ENCODE assay signal across 27 mouse cellular contexts in genomic region chr4:46775959-46776358, GRCm38 (mm10).
A peak's percentile ranks its signal among the peaks of the same experiment; 100 is the strongest.
DNase-seq lines count a peak whose midpoint lies in the region; ATAC-seq and TF ChIP-seq lines count a peak whose summit lies in the region.
"Had no signal": no experiment of that assay in that cellular context is flagged by ENCODE, and none has a peak within 500 bp of the region (broad histone marks: within the 10 kb centered on the region; RNA-seq: fewer than 3 reads in every experiment).

No protein-coding gene starts in this region.

- H3K4me1 ChIP-seq in CH12.LX (ENCODE audit: control insufficient read depth in 1 of 2, insufficient read depth in 2 of 2), result peaks cover 9 to 40% of the 10 kb centered on the region in 2 experiments
- H3K4me1 ChIP-seq in cerebellum, adult 2 months (ENCODE audit: control insufficient read depth, insufficient read depth, low read length), result peaks cover 17% of the 10 kb centered on the region
- H3K4me1 ChIP-seq in heart, embryonic 11.5 days (ENCODE audit: control insufficient read depth, insufficient read depth, low read length), result no peaks in the 10 kb centered on the region
- H3K4me1 ChIP-seq: forebrain, embryonic 13.5 days; hindbrain, embryonic 12.5 days; limb, embryonic 15.5 days; lung, embryonic 15.5 days; midbrain, embryonic 12.5 days had no signal

- TF ChIP-seq RAD21 in CH12.LX (IDR thresholded peaks at IDR 0.05; ENCODE audit: low read depth, low read length), result no peak

- no peaks in the 10 kb centered on the region for H3K79me2 ChIP-seq in CH12.LX (replicated peaks; ENCODE audit: control insufficient read depth, extremely low read depth, insufficient read depth, poor library complexity, severe bottlenecking)

- no peak for TF ChIP-seq POLR2A in CH12.LX (IDR thresholded peaks at IDR 0.05; ENCODE audit: low read depth, low read length)
- no peak for TF ChIP-seq POLR2A in cerebellum, adult 2 months (IDR thresholded peaks at IDR 0.05; ENCODE audit: borderline replicate concordance, insufficient read depth, low read length)

- H3K9me3 ChIP-seq in CH12.LX (replicated peaks; ENCODE audit: low read length), result peaks cover 4% of the 10 kb centered on the region
- no peaks in the 10 kb centered on the region for H3K9me3 ChIP-seq in heart, embryonic 11.5 days (replicated peaks; ENCODE audit: control insufficient read depth, low read length)
- H3K9me3 ChIP-seq: forebrain, embryonic 13.5 days; heart, embryonic 13.5 days; limb, embryonic 15.5 days; lung, embryonic 15.5 days; midbrain, embryonic 12.5 days had no signal

- 85% methylated on average over 5 of the region's 5 CpGs for WGBS in cerebellum, adult 2 months
- WGBS in heart, embryonic 11.5 days (ENCODE audit: insufficient replicate concordance), result 86% methylated on average over 5 of the region's 5 CpGs

- dilution Hi-C loops in CH12.LX (cut with MboI; ENCODE audit: extremely low pct_ligation_motif_present, extremely low pct_unique_long_range_greater_than_20kb, low sequenced_read_pairs), result no loop called here

- no peak for TF ChIP-seq CTCF in CH12.LX (conservative IDR thresholded peaks at IDR 0.05 in 1 of 2, IDR thresholded peaks at IDR 0.05 in 1 of 2; ENCODE audit: low read depth in 2 of 2, low read length in 2 of 2)
- TF ChIP-seq CTCF in cerebellum, adult 2 months (IDR thresholded peaks at IDR 0.05; ENCODE audit: borderline replicate concordance, insufficient read depth, low read depth, low read length), result no peak

- peak; percentile 14 for DNase-seq in lung, postnatal 25 days (ENCODE audit: low spot score)
- no peak for DNase-seq in lung, postnatal 10 days
- peak; percentile 76 for DNase-seq in CH12.LX (ENCODE audit: extremely low read depth)
- peak; percentile 92 for DNase-seq in splenic B cell, adult 2 months (ENCODE audit: low read depth, low spot score)
- no peak for DNase-seq in cerebellum, adult 2 months
- DNase-seq: adrenal gland, postnatal 14 days; cerebellum, adult 11 months; cerebellum, postnatal 10 days; embryo, embryonic 11 days; gastrocnemius, postnatal 10 days; heart, adult 11 months; heart, postnatal 14 days; kidney, adult 11 months; kidney, postnatal 36 days; left cerebral cortex, postnatal 4 days had no signal

- H3K27ac ChIP-seq in CH12.LX (ENCODE audit: insufficient read depth, low read depth), result no peak overlapping the region
- H3K27ac ChIP-seq in cerebellum, adult 2 months (ENCODE audit: insufficient read depth, low read length), result no peak overlapping the region
- no peak overlapping the region for H3K27ac ChIP-seq in heart, embryonic 11.5 days (ENCODE audit: low read depth, low read length)
- H3K27ac ChIP-seq: embryonic facial prominence, embryonic 13.5 days; forebrain, embryonic 13.5 days; heart, embryonic 13.5 days; hindbrain, embryonic 12.5 days; kidney, embryonic 15.5 days; limb, embryonic 15.5 days; liver, embryonic 14.5 days; lung, embryonic 15.5 days; midbrain, embryonic 12.5 days had no signal

- in situ Hi-C loops in CH12.LX (cut with MboI; ENCODE audit: low pct_ligation_motif_present, low pct_unique_long_range_greater_than_20kb, low sequenced_read_pairs), result no loop called here

- peak; percentile 55 for ATAC-seq in granulocyte monocyte progenitor cell, adult 5-6 weeks (replicated peaks; ENCODE audit: poor library complexity, severe bottlenecking)
- no peak for ATAC-seq in heart, embryonic 11.5 days (replicated peaks; ENCODE audit: insufficient number of reproducible peaks, low FRiP score, low TSS enrichment)
- ATAC-seq: forebrain, embryonic 13.5 days had no signal

- TF ChIP-seq EP300 in CH12.LX (IDR thresholded peaks at IDR 0.05; ENCODE audit: low read length), result peak; percentile 93

- H3K36me3 ChIP-seq in CH12.LX (replicated peaks in 1 of 2; ENCODE audit: control insufficient read depth in 1 of 2, insufficient read depth in 1 of 2, low read length in 1 of 2), result no peaks in the 10 kb centered on the region
- H3K36me3 ChIP-seq in splenic B cell, adult 2 months (ENCODE audit: control insufficient read depth, insufficient read depth, low read length, poor library complexity, severe bottlenecking), result no peaks in the 10 kb centered on the region
- H3K36me3 ChIP-seq in heart, embryonic 11.5 days (ENCODE audit: control insufficient read depth, insufficient read depth, low read length), result no peaks in the 10 kb centered on the region
- H3K36me3 ChIP-seq: embryonic facial prominence, embryonic 13.5 days; heart, embryonic 13.5 days; hindbrain, embryonic 12.5 days; kidney, embryonic 15.5 days; limb, embryonic 15.5 days; lung, embryonic 15.5 days; midbrain, embryonic 12.5 days had no signal

- H3K27me3 ChIP-seq in CH12.LX (replicated peaks), result no peaks in the 10 kb centered on the region
- no peaks in the 10 kb centered on the region for H3K27me3 ChIP-seq in splenic B cell, adult 2 months (ENCODE audit: control insufficient read depth, insufficient read depth, low read length, poor library complexity, severe bottlenecking)
- H3K27me3 ChIP-seq in cerebellum, adult 2 months (ENCODE audit: control insufficient read depth, insufficient read depth, low read length), result no peaks in the 10 kb centered on the region
- H3K27me3 ChIP-seq in heart, embryonic 11.5 days (ENCODE audit: control insufficient read depth, insufficient read depth, low read length), result no peaks in the 10 kb centered on the region
- H3K27me3 ChIP-seq: embryonic facial prominence, embryonic 13.5 days; forebrain, embryonic 13.5 days; hindbrain, embryonic 12.5 days; kidney, embryonic 15.5 days; limb, embryonic 15.5 days; lung, embryonic 15.5 days; midbrain, embryonic 12.5 days had no signal

- no peak overlapping the region for H3K4me3 ChIP-seq in CH12.LX (replicated peaks in 1 of 3; ENCODE audit: low read depth in 2 of 3, low read length in 2 of 3, poor library complexity in 1 of 3)
- H3K4me3 ChIP-seq in cerebellum, adult 2 months (replicated peaks; ENCODE audit: insufficient read depth, low read depth, low read length), result no peak overlapping the region
- no peak overlapping the region for H3K4me3 ChIP-seq in heart, embryonic 11.5 days (ENCODE audit: low read depth, low read length)
- H3K4me3 ChIP-seq: embryonic facial prominence, embryonic 13.5 days; erythroblast, embryonic 14.5 days; forebrain, embryonic 13.5 days; heart, embryonic 13.5 days; hindbrain, embryonic 12.5 days; kidney, embryonic 15.5 days; limb, embryonic 15.5 days; lung, embryonic 15.5 days; midbrain, embryonic 12.5 days had no signal

- H3K4me2 ChIP-seq in CH12.LX (ENCODE audit: insufficient read depth, low read depth, poor library complexity, severe bottlenecking), result no peak overlapping the region
- H3K4me2 ChIP-seq in heart, embryonic 11.5 days, result no peak overlapping the region
- H3K4me2 ChIP-seq: embryonic facial prominence, embryonic 13.5 days; forebrain, embryonic 13.5 days; heart, embryonic 13.5 days; hindbrain, embryonic 12.5 days; kidney, embryonic 15.5 days; limb, embryonic 15.5 days; lung, embryonic 15.5 days; midbrain, embryonic 12.5 days had no signal

- H3K9ac ChIP-seq in CH12.LX (ENCODE audit: insufficient read depth, low read depth), result no peak overlapping the region
- no peak overlapping the region for H3K9ac ChIP-seq in heart, embryonic 11.5 days (ENCODE audit: low read depth, low read length)
- H3K9ac ChIP-seq: embryonic facial prominence, embryonic 13.5 days; forebrain, embryonic 13.5 days; heart, embryonic 13.5 days; hindbrain, embryonic 12.5 days; kidney, embryonic 15.5 days; limb, embryonic 15.5 days; liver, embryonic 14.5 days; lung, embryonic 15.5 days; midbrain, embryonic 12.5 days had no signal

TF ChIP-seq in CH12.LX, 34 proteins besides CTCF, POLR2A, EP300 and RAD21:
- peak; percentile 57; the same call in 1 of the 2 replicates for TF ChIP-seq MEF2A (IDR thresholded peaks at IDR 0.05; ENCODE audit: borderline replicate concordance, low read depth, low read length)
- TF ChIP-seq POLR2AphosphoS2 (IDR thresholded peaks at IDR 0.05; ENCODE audit: low read depth, low read length), result no peak
- TF ChIP-seq MAX (IDR thresholded peaks at IDR 0.05; ENCODE audit: low read length), result peak; percentile 47; the same call in 1 of the 2 replicates
- TF ChIP-seq ELF1 (IDR thresholded peaks at IDR 0.05; ENCODE audit: low read depth, low read length), result 0 out of 2 replicates have a peak, but pooled peaks have one; percentile 8
- peak; percentile 56 for TF ChIP-seq ETS1 (conservative IDR thresholded peaks at IDR 0.05; ENCODE audit: low read depth, low read length)
- no peak for TF ChIP-seq UBTF (IDR thresholded peaks at IDR 0.05; ENCODE audit: low read depth, low read length)
- peak; percentile 41; the same call in 1 of the 2 replicates for TF ChIP-seq CHD2 (IDR thresholded peaks at IDR 0.05; ENCODE audit: low read length)
- 0 out of 2 replicates have a peak, but pooled peaks have one; percentile 43 for TF ChIP-seq MAFK (IDR thresholded peaks at IDR 0.05; ENCODE audit: insufficient replicate concordance, low read length)
- TF ChIP-seq MXI1 (IDR thresholded peaks at IDR 0.05; ENCODE audit: low read depth, low read length), result peak; percentile 58; the same call in 1 of the 2 replicates
- TF ChIP-seq BHLHE40 (IDR thresholded peaks at IDR 0.05; ENCODE audit: low read depth, low read length), result peak; percentile 68
- TF ChIP-seq USF2 (conservative IDR thresholded peaks at IDR 0.05; ENCODE audit: low read depth, low read length), result no peak
- peak; percentile 58 for TF ChIP-seq RCOR1 (conservative IDR thresholded peaks at IDR 0.05; ENCODE audit: low read depth, low read length)
- peak; percentile 96 for TF ChIP-seq IRF4 (IDR thresholded peaks at IDR 0.05; ENCODE audit: low read depth, low read length)
- TF ChIP-seq MYC (IDR thresholded peaks at IDR 0.05; ENCODE audit: low read depth, low read length), result no peak
- TF ChIP-seq ZKSCAN1 (IDR thresholded peaks at IDR 0.05; ENCODE audit: borderline replicate concordance, low read depth, low read length), result no peak
- TF ChIP-seq ZNF384 (IDR thresholded peaks at IDR 0.05; ENCODE audit: low read depth, low read length), result peak; percentile 61
- peak; percentile 21; the same call in 1 of the 2 replicates for TF ChIP-seq TCF12 (IDR thresholded peaks at IDR 0.05; ENCODE audit: low read depth, low read length)
- 0 out of 2 replicates have a peak, but pooled peaks have one; percentile 23 for TF ChIP-seq JUND (conservative IDR thresholded peaks at IDR 0.05; ENCODE audit: low read depth, low read length)
- 0 out of 2 replicates have a peak, but pooled peaks have one; percentile 32 for TF ChIP-seq SIN3A (IDR thresholded peaks at IDR 0.05; ENCODE audit: low read length)
- 0 out of 2 replicates have a peak, but pooled peaks have one; percentile 19 for TF ChIP-seq JUN (IDR thresholded peaks at IDR 0.05; ENCODE audit: insufficient read depth, low read depth, low read length)

Comparison
In these comparisons a context has a peak if more than half of its experiments do, and no peak if none do; other contexts are left out.
1. DNase-seq: peak in lung, postnatal 25 days (single experiment), CH12.LX (single experiment) and splenic B cell, adult 2 months (single experiment); none in lung, postnatal 10 days (single experiment) and cerebellum, adult 2 months (0 of 2).